Mouse (Mus musculus) fat pad, adult 2 months (tissue): ENCODE results near the gene Esp8.
"Not testable (repeated sequence)": the region's sequence is repeated elsewhere in the genome, so short reads cannot be mapped to it uniquely, and the experiment has no call there.

Experiments used
- DNase-seq: peaks from one replicate; pipeline ENCODE4 v3.0.0-alpha.2; 2011; ENCODE audit warnings: low read depth, low spot score; ENCODE audit errors: extremely low read depth

The Esp8 gene

GRCm38 (mm10) chr17:40519818-40520217, at the start of gene Esp8:
Esp8 (plus strand) TSS chr17:40520022.
- no peak for DNase-seq

GRCm38 (mm10) chr17:40483566-40483965, 36.3 kb upstream of the Esp8 start:
- not testable (repeated sequence) for DNase-seq

GRCm38 (mm10) chr17:40495468-40496185, 24.2 kb upstream of the Esp8 start:
- not testable (repeated sequence) for DNase-seq

GRCm38 (mm10) chr17:40529813-40530212, 10.0 kb downstream of the Esp8 start:
- no peak for DNase-seq

- DNase-seq, result no peak
Measured at GRCm38 (mm10) chr17:40531147-40531546, 11.3 kb downstream of the Esp8 start.

GRCm38 (mm10) chr17:40547005-40547404, 27.2 kb downstream of the Esp8 start:
- DNase-seq, result not testable (repeated sequence)

- no peak for DNase-seq
Measured at GRCm38 (mm10) chr17:40553470-40553869, 33.6 kb downstream of the Esp8 start.

- DNase-seq, result no peak
Measured at GRCm38 (mm10) chr17:40561207-40561606, 41.4 kb downstream of the Esp8 start, which contains the start of gene Esp6. Esp6 (plus strand) TSS chr17:40561507.
